Mouse (Mus musculus) liver, postnatal 0 days (tissue): ENCODE data around the gene Gm49405.

Experiments used
- CTCF ChIP-seq: sonication (generic); IDR thresholded peaks from 2 replicates; pipeline ENCODE4 v1.5.1; 2016; ENCODE audit warnings: antibody characterized with exemption, low read depth
- EP300 ChIP-seq: IDR thresholded peaks from 2 replicates; pipeline ENCODE4 v1.6.1; 2016; ENCODE audit warnings: antibody characterized with exemption, low read depth, mild to moderate bottlenecking

GRCm38 (mm10) chr19:3988066-3988465 lies 12.4 kb upstream of the Gm49405 start:
- no peak for TF ChIP-seq CTCF
- no peak for TF ChIP-seq EP300
